Mouse (Mus musculus): ENCODE results near the gene Inhbb. TPM values are rescaled to one million over a fixed set of nuclear protein-coding genes. Genes with fewer than 3 reads are reported as not detected.

The Inhbb gene
- 2.1 and 2.4 TPM in 2 replicates for polyA plus RNA-seq (2015; fragmentation: Nextera tagmentation; extraction: Ambion mirVana)

- Histone ChIP-seq H3K27ac (replicated peaks) (peak within 1 kb of the TSS; percentile 68), H3K9ac (replicated peaks) (peak within 1 kb of the TSS; percentile 53), H3K4me3 (replicated peaks) (peak within 1 kb of the TSS; percentile 60), H3K9me3 (replicated peaks) (no peaks in the 10 kb centered on the region), H3K36me3 (no peaks in the 10 kb centered on the region), H3K4me1 (peaks cover 65% of the 10 kb centered on the region), H3K27me3 (replicated peaks) (peaks cover 68% of the 10 kb centered on the region), H3K4me2 (peak within 1 kb of the TSS; percentile 98)
- WGBS, result 0% methylated on average over 52 of the region's 92 CpGs
- peak; percentile 45 for ATAC-seq (ENCODE audit: low FRiP score)
Measured at GRCm38 (mm10) chr1:119421576-119422421, at the start of gene Inhbb. Gene Inhbb, minus strand, starts transcription at chr1:119422248.

DNA sequence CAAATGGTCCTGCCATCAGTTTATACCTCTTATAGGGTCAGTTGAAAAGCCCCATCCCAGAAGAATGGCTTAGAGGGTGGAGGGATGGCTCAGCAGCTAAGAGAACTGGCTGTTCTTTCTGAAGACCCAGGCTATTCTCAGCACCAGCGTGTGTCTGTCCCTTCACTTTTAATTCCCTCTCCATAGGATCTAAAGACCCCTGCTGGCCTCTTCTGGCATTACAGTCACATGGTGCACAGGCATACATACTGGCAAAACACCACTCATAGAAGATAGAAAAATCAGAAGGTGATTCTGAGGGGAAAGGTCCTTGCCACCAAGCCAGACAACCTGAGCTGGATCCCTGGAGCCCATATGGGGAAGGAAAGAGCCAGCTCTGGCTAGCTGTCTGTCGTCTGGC is 41.3 kb upstream of the Inhbb start:
- H3K27me3 ChIP-seq (replicated peaks), result no peaks in the 10 kb centered on the region
- H3K27ac ChIP-seq (replicated peaks), result no peak overlapping the region
- no peak overlapping the region for H3K4me2 ChIP-seq
- no peaks in the 10 kb centered on the region for H3K9me3 ChIP-seq (replicated peaks)
- H3K4me1 ChIP-seq, result peaks cover 5% of the 10 kb centered on the region; the same call in 1 of the 2 replicates
- H3K36me3 ChIP-seq, result no peaks in the 10 kb centered on the region
- no peak for ATAC-seq (ENCODE audit: low FRiP score)
- no peak overlapping the region for H3K4me3 ChIP-seq (replicated peaks)
- WGBS, result 58% methylated on average over 2 of the region's 2 CpGs
- no peak overlapping the region for H3K9ac ChIP-seq (replicated peaks)

DNA sequence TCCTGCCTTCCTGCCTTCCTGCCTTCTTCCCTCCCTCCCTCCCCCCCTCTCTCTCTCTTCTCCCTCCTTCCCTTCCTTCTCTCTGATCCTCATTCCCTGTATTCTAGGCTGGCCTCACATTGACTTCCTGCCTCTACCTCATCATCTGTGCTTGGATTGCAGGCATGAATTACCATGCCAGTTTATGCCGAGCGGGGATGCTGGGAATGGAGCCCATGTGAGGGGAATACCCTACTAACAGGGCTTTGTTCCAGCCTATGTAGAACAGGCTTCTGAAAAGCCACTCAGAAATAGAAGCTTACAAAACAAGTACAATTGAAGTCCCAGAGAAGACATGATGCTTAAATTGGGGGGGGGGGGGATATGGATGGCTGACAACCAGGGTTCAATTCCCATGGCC is 38.0 kb upstream of the Inhbb start:
- Histone ChIP-seq H3K9me3 (replicated peaks) (no peaks in the 10 kb centered on the region), H3K4me3 (replicated peaks) (no peak overlapping the region), H3K9ac (replicated peaks) (no peak overlapping the region), H3K4me1 (peaks cover 28% of the 10 kb centered on the region), H3K27me3 (replicated peaks) (0 out of 2 replicates have a peak, but pooled peaks cover 3% of the 10 kb centered on the region), H3K27ac (replicated peaks) (no peak overlapping the region), H3K36me3 (no peaks in the 10 kb centered on the region), H3K4me2 (no peak overlapping the region)
- WGBS, result 53% methylated on average over 2 of the region's 2 CpGs
- ATAC-seq (ENCODE audit: low FRiP score), result no peak

- Histone ChIP-seq H3K9ac (replicated peaks) (no peak overlapping the region), H3K9me3 (replicated peaks) (no peaks in the 10 kb centered on the region), H3K27ac (replicated peaks) (peak overlapping the region; percentile 56), H3K4me2 (peak overlapping the region; percentile 46), H3K36me3 (no peaks in the 10 kb centered on the region), H3K4me3 (replicated peaks) (no peak overlapping the region), H3K27me3 (replicated peaks) (0 out of 2 replicates have a peak, but pooled peaks cover 6% of the 10 kb centered on the region), H3K4me1 (peaks cover 33% of the 10 kb centered on the region)
- ATAC-seq (ENCODE audit: low FRiP score), result peak; percentile 40; the same call in 1 of the 2 replicates
- WGBS, result 9% methylated on average over 10 of the region's 10 CpGs
Measured at GRCm38 (mm10) chr1:119457993-119458605, 36.1 kb upstream of the Inhbb start.

DNA sequence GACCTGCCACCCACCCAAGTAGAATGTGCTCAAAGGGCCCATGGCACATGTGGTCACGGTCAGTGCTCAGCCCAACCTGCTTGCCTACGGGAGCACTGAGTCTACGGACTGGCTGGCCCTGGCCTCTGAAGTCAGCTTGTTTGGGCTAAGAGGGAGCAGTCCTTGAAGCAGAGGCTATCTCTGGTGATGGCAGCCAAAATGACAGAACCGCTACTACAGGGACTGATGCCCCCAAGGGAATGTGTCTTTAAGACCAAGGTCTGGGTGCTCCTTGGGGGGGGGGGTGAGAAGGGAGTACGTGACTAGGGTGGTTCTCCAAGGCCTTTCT is 35.4 kb upstream of the Inhbb start:
- Histone ChIP-seq H3K4me2 (peak overlapping the region; percentile 46), H3K4me1 (peaks cover 33% of the 10 kb centered on the region), H3K4me3 (replicated peaks) (no peak overlapping the region), H3K9me3 (replicated peaks) (no peaks in the 10 kb centered on the region), H3K27ac (replicated peaks) (peak overlapping the region; percentile 42), H3K27me3 (replicated peaks) (0 out of 2 replicates have a peak, but pooled peaks cover 6% of the 10 kb centered on the region), H3K36me3 (no peaks in the 10 kb centered on the region), H3K9ac (replicated peaks) (no peak overlapping the region)
- peak; percentile 49; the same call in 1 of the 2 replicates for ATAC-seq (ENCODE audit: low FRiP score)
- WGBS, result 45% methylated on average over 5 of the region's 5 CpGs

- ATAC-seq (ENCODE audit: low FRiP score), result peak; percentile 29; the same call in 1 of the 2 replicates
- Histone ChIP-seq H3K4me2 (peak overlapping the region; percentile 46), H3K27ac (replicated peaks) (peak overlapping the region; percentile 42), H3K9ac (replicated peaks) (0 out of 2 replicates have a peak overlapping the region, but pooled peaks have one; percentile 17), H3K9me3 (replicated peaks) (no peaks in the 10 kb centered on the region), H3K4me1 (peaks cover 33% of the 10 kb centered on the region), H3K4me3 (replicated peaks) (no peak overlapping the region), H3K27me3 (replicated peaks) (0 out of 2 replicates have a peak, but pooled peaks cover 6% of the 10 kb centered on the region), H3K36me3 (no peaks in the 10 kb centered on the region)
- WGBS, result 15% methylated on average over 19 of the region's 19 CpGs
Measured at GRCm38 (mm10) chr1:119456671-119457527, 34.9 kb upstream of the Inhbb start.

GRCm38 (mm10) chr1:119453731-119454130 is 31.7 kb upstream of the Inhbb start:
- ATAC-seq (ENCODE audit: low FRiP score), result no peak
- Histone ChIP-seq H3K36me3 (no peaks in the 10 kb centered on the region), H3K4me3 (replicated peaks) (no peak overlapping the region), H3K27me3 (replicated peaks) (0 out of 2 replicates have a peak, but pooled peaks cover 6% of the 10 kb centered on the region), H3K9me3 (replicated peaks) (no peaks in the 10 kb centered on the region), H3K4me1 (peaks cover 31% of the 10 kb centered on the region), H3K27ac (replicated peaks) (no peak overlapping the region), H3K9ac (replicated peaks) (no peak overlapping the region), H3K4me2 (no peak overlapping the region)
- WGBS, result 52% methylated on average over 4 of the region's 4 CpGs

DNA sequence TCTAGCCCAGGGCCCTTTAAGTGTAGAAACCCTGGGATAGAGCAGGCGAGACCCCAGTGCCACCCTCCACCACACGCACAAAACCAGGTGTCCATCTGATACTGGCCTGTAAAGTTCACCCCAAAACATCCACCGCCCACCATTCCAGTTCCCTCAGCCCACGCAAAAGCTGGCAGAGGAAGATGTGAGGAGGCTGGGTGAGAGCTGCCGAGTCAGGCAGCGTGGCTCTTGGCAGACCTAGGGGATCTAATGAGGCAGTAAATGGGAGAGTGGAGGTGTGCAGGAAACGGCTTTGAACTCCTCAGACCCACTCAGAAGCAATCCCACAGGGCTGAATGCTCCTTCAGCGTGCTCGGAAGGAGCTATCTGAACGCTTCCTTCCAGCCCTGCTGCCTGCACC is 29.4 kb upstream of the Inhbb start:
- Histone ChIP-seq H3K9me3 (replicated peaks) (no peaks in the 10 kb centered on the region), H3K27ac (replicated peaks) (no peak overlapping the region), H3K9ac (replicated peaks) (no peak overlapping the region), H3K36me3 (no peaks in the 10 kb centered on the region), H3K4me1 (peaks cover 9% of the 10 kb centered on the region), H3K4me2 (no peak overlapping the region), H3K27me3 (replicated peaks) (0 out of 2 replicates have a peak, but pooled peaks cover 6% of the 10 kb centered on the region), H3K4me3 (replicated peaks) (no peak overlapping the region)
- no peak for ATAC-seq (ENCODE audit: low FRiP score)
- 46% methylated on average over 10 of the region's 10 CpGs for WGBS

DNA sequence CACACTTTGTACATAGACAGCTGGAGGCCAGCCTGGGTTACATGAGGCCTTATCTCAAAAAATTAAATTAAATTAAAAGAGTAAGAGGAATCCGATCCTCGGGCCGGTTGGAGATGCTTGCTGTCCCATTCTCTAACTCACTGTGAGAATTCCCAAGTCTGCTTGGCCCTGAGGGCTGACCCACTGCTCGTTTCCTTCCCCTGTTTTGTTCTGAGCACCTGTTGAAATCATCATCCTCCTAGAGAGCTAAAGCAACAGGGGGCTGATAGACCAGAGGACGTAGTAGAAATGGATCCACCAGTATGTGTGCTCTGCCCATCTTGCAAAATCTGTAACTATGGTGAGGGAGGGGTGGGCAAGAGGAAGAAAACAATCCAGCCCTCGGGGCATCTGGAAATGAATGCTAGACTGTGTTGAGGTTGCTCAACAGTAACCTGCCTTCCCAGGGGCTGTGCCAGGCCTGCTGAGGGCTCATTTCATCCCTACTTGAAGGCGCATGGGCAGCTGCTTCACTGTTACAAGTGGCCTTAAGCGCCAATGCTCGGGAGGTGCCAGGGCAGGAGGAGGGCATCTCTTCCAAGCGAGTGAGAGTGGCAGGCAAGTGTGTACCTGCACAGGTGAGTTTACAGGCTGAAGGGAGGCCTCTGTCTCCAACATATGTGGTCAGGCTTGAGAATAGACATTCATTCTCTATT is 28.8 kb upstream of the Inhbb start:
- ATAC-seq (ENCODE audit: low FRiP score), result no peak
- H3K36me3 ChIP-seq, result no peaks in the 10 kb centered on the region
- H3K27me3 ChIP-seq (replicated peaks), result 0 out of 2 replicates have a peak, but pooled peaks cover 6% of the 10 kb centered on the region
- H3K4me2 ChIP-seq, result no peak overlapping the region
- no peak overlapping the region for H3K27ac ChIP-seq (replicated peaks)
- H3K9me3 ChIP-seq (replicated peaks), result no peaks in the 10 kb centered on the region
- H3K9ac ChIP-seq (replicated peaks), result no peak overlapping the region
- 85% methylated on average over 10 of the region's 10 CpGs for WGBS
- peaks cover 4% of the 10 kb centered on the region; the same call in 1 of the 2 replicates for H3K4me1 ChIP-seq
- no peak overlapping the region for H3K4me3 ChIP-seq (replicated peaks)

DNA sequence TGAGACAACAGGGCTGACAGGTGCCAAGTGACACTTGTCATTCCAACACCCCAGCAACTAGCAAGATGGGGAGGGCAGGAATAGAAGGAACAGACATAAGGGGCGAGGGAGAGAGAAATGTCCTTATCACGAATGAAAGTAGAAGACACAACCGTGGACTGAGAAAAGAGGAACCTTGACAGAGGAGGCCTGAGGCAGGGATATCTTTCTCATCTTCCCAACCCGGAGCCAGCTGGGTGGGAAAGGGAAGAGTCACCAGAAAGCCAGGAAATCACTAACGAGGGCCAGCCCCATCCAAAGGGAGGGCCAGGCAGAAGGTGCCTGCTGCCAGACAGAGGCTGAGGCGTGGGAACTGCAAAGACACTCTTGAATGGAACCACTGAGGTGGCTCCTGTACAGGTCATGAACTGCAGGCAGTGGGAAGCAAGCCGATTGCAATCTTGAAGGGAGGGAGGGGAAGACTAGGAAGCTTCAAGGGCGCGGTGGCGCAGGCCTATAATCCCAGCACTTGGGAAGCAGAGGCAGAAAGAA is 24.8 kb upstream of the Inhbb start:
- 69% methylated on average over 10 of the region's 10 CpGs for WGBS
- H3K27ac ChIP-seq (replicated peaks), result no peak overlapping the region
- no peaks in the 10 kb centered on the region for H3K9me3 ChIP-seq (replicated peaks)
- H3K36me3 ChIP-seq, result no peaks in the 10 kb centered on the region
- no peak overlapping the region for H3K4me2 ChIP-seq
- no peaks in the 10 kb centered on the region for H3K4me1 ChIP-seq
- no peak overlapping the region for H3K9ac ChIP-seq (replicated peaks)
- no peak for ATAC-seq (ENCODE audit: low FRiP score)
- H3K27me3 ChIP-seq (replicated peaks), result no peaks in the 10 kb centered on the region
- no peak overlapping the region for H3K4me3 ChIP-seq (replicated peaks)
